Mouse (Mus musculus) large intestine, adult 2 months (tissue): ENCODE data around the gene Sbf2. TPM values are rescaled to one million over a fixed set of nuclear protein-coding genes. Genes with fewer than 3 reads are reported as not detected.

ENCODE experiments used
- DNase-seq: peaks from one replicate; pipeline ENCODE4 v3.0.0-alpha.2; 2012; ENCODE audit warnings: low read depth, low spot score
- WGBS: fragments of 180-500 bp; shearing (Covaris S2); methylation state at CpG from one replicate; pipeline ENCODE4 v1.1.7; 2018; 5-methylcytosine and 5-hydroxymethylcytosine counted together
- polyA plus RNA-seq: library from polyadenylated mRNA; depleted of rRNA; stranded (reverse); fragments of >200 nt; gene quantifications from 2 replicates; pipeline ENCODE4 v1.2.3, GENCODE M21; 2012; rRNA removed

Sbf2 gene
- polyA plus RNA-seq, 1 experiment, result 10.4 TPM

DNA sequence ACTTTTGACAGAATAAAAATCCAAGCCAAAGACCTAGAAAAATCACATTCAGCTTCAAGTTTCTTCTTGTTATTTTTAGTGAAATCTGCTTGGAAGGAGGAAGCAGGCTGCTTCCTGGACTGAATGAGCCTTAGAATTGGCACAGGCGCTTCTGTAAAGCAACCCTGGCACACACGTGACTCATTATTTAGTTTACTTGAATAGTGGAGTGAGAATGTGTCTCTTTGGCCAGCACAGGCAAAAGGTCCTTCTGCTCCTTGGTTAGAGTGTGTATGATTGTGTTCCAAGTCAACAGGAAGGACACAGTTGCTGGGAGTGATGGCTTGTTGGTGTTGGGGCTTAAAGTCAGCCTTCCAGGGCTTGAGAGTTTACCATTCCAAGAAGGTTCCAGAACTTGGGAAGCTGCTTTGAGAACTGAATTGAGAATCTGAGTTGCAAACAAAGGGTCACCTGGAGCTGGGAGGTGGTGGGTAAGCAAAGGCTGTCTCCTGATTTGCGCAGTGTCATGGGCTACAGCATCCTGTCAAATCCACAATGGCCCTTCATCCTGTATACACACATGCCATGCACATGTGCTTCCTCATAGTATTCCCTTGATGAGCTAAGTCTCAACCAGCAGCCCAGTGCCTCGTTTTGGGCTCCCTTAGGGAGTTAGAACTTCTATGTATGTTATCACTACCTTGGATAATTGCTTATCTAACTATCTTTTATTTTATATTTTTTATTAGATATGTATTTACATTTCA lies 354.6 kb downstream of the Sbf2 start:
- peak; percentile 27 for DNase-seq
- WGBS, result 32% methylated on average over 4 of the region's 4 CpGs

DNA sequence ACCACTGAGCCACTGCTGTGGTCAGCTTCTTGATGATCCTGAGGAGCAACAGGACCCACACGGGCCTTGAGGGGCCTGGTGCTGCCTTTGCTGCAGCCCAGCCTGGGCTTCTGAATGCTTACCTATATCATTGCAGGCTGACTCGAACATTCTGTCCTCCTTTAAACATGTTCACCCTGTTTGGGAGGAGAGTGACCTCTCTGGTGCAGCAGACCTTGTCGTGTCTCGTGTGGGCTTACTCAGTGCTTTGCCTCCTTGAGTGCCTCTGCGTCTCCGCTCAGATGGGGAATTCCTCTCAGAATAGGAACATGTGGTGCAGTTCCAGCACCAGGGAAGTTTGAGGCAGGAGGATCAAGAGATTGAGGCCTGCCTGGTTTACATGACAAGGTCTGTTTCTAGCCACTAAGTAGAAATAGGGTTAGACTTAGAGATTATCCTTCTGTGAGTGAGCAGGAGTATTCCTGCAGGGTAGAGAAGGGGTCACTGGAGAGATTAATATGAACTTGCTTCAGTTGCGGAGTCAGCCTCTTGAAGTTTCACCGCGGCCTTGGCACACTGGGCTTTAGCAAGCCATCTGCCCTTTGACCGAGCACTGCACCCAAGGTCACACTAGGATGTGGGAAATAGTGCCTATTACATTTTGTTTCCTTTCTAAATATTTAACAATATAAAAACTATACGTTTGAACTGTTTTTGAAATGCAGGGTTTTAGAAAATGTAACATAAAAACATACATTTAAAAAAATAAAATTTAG lies 356.3 kb downstream of the Sbf2 start:
- WGBS, result 80% methylated on average over 11 of the region's 11 CpGs
- DNase-seq, result no peak

Other genes starting within 250 kb of the Sbf2 start
- 4.0 and 5.8 TPM in 2 replicates for gene Adm, start 12.7 kb upstream of the Sbf2 start, polyA plus RNA-seq
- 12.7 and 12.9 TPM in 2 replicates for gene Ampd3, start 153.3 kb upstream of the Sbf2 start, polyA plus RNA-seq
- gene Rnf141, start 229.5 kb upstream of the Sbf2 start, polyA plus RNA-seq, result 19.1 and 30.9 TPM in 2 replicates
- gene Lyve1, start 248.3 kb upstream of the Sbf2 start, polyA plus RNA-seq, result 11.1 and 17.2 TPM in 2 replicates